Mouse (Mus musculus) heart, postnatal 0 days (tissue): Measurements from ENCODE around the gene Dxo.

Experiments used
- CTCF ChIP-seq: IDR thresholded peaks from 2 replicates; pipeline ENCODE4 v1.5.1; 2016; ENCODE audit warnings: antibody characterized with exemption, control low read depth, low read depth
- EP300 ChIP-seq: IDR thresholded peaks from 2 replicates; pipeline ENCODE4 v1.6.1; 2016; ENCODE audit warnings: antibody characterized with exemption, low read depth

GRCm38 (mm10) chr17:34887942-34888341 is 51.1 kb downstream of the Dxo start:
- no peak for TF ChIP-seq EP300
- no peak for TF ChIP-seq CTCF
